Mouse (Mus musculus) mesoderm, embryonic 11.5 days (tissue): Measurements from ENCODE around the gene Gnat2.

Experiments used
- DNase-seq: peaks from one replicate; pipeline ENCODE4 v3.0.0-alpha.2; 2012; ENCODE audit warnings: low read depth, low spot score

The Gnat2 gene

GRCm38 (mm10) chr3:108117465-108117864 is 24.9 kb downstream of the Gnat2 start:
- no peak for DNase-seq

- DNase-seq = no peak
Measured at GRCm38 (mm10) chr3:108121101-108121500, 28.5 kb downstream of the Gnat2 start.

- no peak for DNase-seq
Measured at GRCm38 (mm10) chr3:108123242-108123641, 30.7 kb downstream of the Gnat2 start.

GRCm38 (mm10) chr3:108124131-108124530 is 31.5 kb downstream of the Gnat2 start:
- DNase-seq = no peak

- no peak for DNase-seq
Measured at GRCm38 (mm10) chr3:108126327-108126726, 33.7 kb downstream of the Gnat2 start.

GRCm38 (mm10) chr3:108128520-108128919 is 35.9 kb downstream of the Gnat2 start:
- no peak for DNase-seq

- DNase-seq = no peak
Measured at GRCm38 (mm10) chr3:108129367-108129766, 36.8 kb downstream of the Gnat2 start.

GRCm38 (mm10) chr3:108129804-108130203 is 37.2 kb downstream of the Gnat2 start:
- no peak for DNase-seq

- DNase-seq = no peak
Measured at GRCm38 (mm10) chr3:108131216-108131615, 38.6 kb downstream of the Gnat2 start.

- no peak for DNase-seq
Measured at GRCm38 (mm10) chr3:108131821-108132220, 39.2 kb downstream of the Gnat2 start.

- no peak for DNase-seq
Measured at GRCm38 (mm10) chr3:108132484-108132883, 39.9 kb downstream of the Gnat2 start.

GRCm38 (mm10) chr3:108134701-108135100 is 42.1 kb downstream of the Gnat2 start:
- DNase-seq = no peak

- DNase-seq = no peak
Measured at GRCm38 (mm10) chr3:108139113-108139512, 46.5 kb downstream of the Gnat2 start.

- DNase-seq = no peak
Measured at GRCm38 (mm10) chr3:108140786-108141185, 48.2 kb downstream of the Gnat2 start.

- peak; percentile 92 for DNase-seq
Measured at GRCm38 (mm10) chr3:108145534-108146445, 53.2 kb downstream of the Gnat2 start, which contains the start of gene Gnai3. Gnai3 (minus strand) TSS chr3:108146146.

- DNase-seq = no peak
Measured at GRCm38 (mm10) chr3:108146671-108147070, 54.1 kb downstream of the Gnat2 start.

- DNase-seq = peak; percentile 94
Measured at GRCm38 (mm10) chr3:108147386-108148235, 55.0 kb downstream of the Gnat2 start.
